Mouse (Mus musculus) liver, embryonic 14.5 days (tissue): Measurements from ENCODE around the gene Gm11437.

Experiments used
- CTCF ChIP-seq: IDR thresholded peaks from 2 replicates; pipeline ENCODE4 v1.5.1; 2016; ENCODE audit warnings: antibody characterized with exemption, low read depth, control low read depth
- EP300 ChIP-seq: IDR thresholded peaks from 2 replicates; pipeline ENCODE4 v1.6.1; 2016; ENCODE audit warnings: antibody characterized with exemption, low read depth

DNA sequence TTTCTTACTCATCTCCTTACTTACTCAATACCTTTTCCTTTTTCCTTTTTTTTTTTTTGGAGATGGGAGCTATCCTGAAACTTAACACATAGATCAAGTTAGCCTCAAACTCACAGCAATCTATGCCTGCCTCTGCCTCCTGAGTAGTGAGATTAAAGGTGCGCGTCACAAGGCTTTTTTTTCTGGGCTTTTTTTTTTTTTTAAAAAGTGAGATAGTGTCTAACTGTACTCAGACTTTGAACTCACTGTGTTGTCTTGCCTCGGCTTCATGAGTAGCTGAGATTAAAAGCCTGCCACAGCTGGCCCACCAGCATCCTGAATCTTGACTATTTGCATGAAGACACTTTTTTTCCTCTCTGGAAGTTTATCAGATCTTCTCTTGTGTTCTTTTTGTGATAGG is 21.3 kb upstream of the Gm11437 start:
- no peak for TF ChIP-seq CTCF
- no peak for TF ChIP-seq EP300
